Mouse (Mus musculus): ENCODE measurements around the gene Tbc1d17. TPM values are rescaled to one million over a fixed set of nuclear protein-coding genes. Genes with fewer than 3 reads are reported as not detected.

Tbc1d17 gene
- polyA plus RNA-seq, 1 experiment from 2014 or later: 32.7 TPM

GRCm38 (mm10) chr7:44809466-44809865 is 39.4 kb downstream of the Tbc1d17 start:
- Histone ChIP-seq H3K4me1 (ENCODE audit: control insufficient read depth, low read depth, low read length) (peaks cover under 1% of the 10 kb centered on the region; the same call in 1 of the 2 replicates), H3K9me3 (replicated peaks; ENCODE audit: control insufficient read depth, low read length) (no peaks in the 10 kb centered on the region), H3K4me2 (ENCODE audit: low read depth, low read length) (no peak overlapping the region), H3K36me3 (ENCODE audit: control insufficient read depth, insufficient read depth) (peaks cover 7% of the 10 kb centered on the region; the same call in 1 of the 2 replicates), H3K9ac (ENCODE audit: low read depth, low read length) (no peak overlapping the region), H3K27me3 (ENCODE audit: control insufficient read depth, insufficient read depth, low read depth, low read length) (no peaks in the 10 kb centered on the region), H3K27ac (ENCODE audit: low read length) (no peak overlapping the region), H3K4me3 (ENCODE audit: low read depth, low read length) (no peak overlapping the region)
- ATAC-seq (ENCODE audit: low read depth): no peak
- WGBS (ENCODE audit: insufficient replicate concordance): 59% methylated on average over 3 of the region's 3 CpGs

- no peak for ATAC-seq (ENCODE audit: low read depth)
Observed at GRCm38 (mm10) chr7:44808927-44809326, 40.0 kb downstream of the Tbc1d17 start.

DNA sequence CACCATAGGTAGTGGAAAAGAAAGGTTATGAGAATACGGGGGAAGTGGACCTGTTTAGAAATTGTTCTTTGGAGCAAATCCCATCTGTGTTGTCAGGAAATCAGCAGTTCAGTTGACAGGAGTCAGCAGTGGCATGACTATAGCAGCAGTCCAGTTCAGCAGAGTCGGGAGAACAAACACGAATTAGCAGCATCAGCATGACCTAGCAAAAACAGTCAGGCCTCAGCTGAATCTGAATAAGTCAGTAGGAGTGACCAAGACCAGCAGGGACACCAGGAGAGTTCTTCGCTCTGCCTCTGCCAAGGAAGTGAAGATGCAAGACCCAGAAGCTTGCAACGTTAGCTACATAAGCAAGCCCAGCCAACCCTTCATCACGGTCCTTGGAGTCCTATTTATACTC is 56.1 kb downstream of the Tbc1d17 start:
- no peak for ATAC-seq (ENCODE audit: low read depth)
- 70% methylated on average over 6 of the region's 6 CpGs for WGBS (ENCODE audit: insufficient replicate concordance)

More at GRCm38 (mm10) chr7:44808927-44809326, 40.0 kb downstream of the Tbc1d17 start:
- Histone ChIP-seq H3K27me3 (ENCODE audit: control insufficient read depth, insufficient read depth, low read depth, low read length) (no peaks in the 10 kb centered on the region), H3K9me3 (replicated peaks; ENCODE audit: control insufficient read depth, low read length) (no peaks in the 10 kb centered on the region), H3K4me3 (ENCODE audit: low read depth, low read length) (no peak overlapping the region), H3K27ac (ENCODE audit: low read length) (no peak overlapping the region), H3K4me2 (ENCODE audit: low read depth, low read length) (no peak overlapping the region), H3K4me1 (ENCODE audit: control insufficient read depth, low read depth, low read length) (no peaks in the 10 kb centered on the region; the same call in 1 of the 2 replicates), H3K36me3 (ENCODE audit: control insufficient read depth, insufficient read depth) (peaks cover 7% of the 10 kb centered on the region; the same call in 1 of the 2 replicates), H3K9ac (ENCODE audit: low read depth, low read length) (no peak overlapping the region)
- WGBS (ENCODE audit: insufficient replicate concordance): 46% methylated on average over 2 of the region's 2 CpGs

DNA sequence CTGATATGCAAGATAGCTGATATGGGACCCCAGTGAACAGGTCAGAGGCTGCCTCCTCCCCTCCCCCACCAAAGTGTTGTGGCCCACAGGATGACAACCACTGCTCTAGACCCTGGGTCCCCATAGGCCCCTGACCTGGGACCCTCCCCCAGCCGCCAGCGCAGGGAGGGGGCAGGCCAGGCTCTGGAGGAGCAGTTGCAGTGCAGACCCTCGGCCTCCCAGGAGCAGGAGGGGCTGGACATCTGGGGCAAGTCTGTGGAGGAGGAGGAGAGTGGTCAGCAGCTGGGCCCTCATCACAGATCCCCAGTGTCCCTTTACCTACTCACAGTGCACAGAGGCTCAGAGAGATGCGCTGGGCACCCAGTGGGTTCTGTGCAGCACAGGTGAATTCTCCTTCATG is 58.8 kb downstream of the Tbc1d17 start:
- no peak for ATAC-seq (ENCODE audit: low read depth)
- H3K27me3 ChIP-seq (ENCODE audit: control insufficient read depth, insufficient read depth, low read depth, low read length): no peaks in the 10 kb centered on the region; the same call in 1 of the 2 replicates
- H3K4me1 ChIP-seq (ENCODE audit: control insufficient read depth, low read depth, low read length): no peaks in the 10 kb centered on the region

More for the DNA sequence above, 56.1 kb downstream of the Tbc1d17 start:
- Histone ChIP-seq H3K27me3 (ENCODE audit: control insufficient read depth, insufficient read depth, low read depth, low read length) (no peaks in the 10 kb centered on the region; the same call in 1 of the 2 replicates), H3K4me1 (ENCODE audit: control insufficient read depth, low read depth, low read length) (no peaks in the 10 kb centered on the region), H3K4me2 (ENCODE audit: low read depth, low read length) (no peak overlapping the region), H3K27ac (ENCODE audit: low read length) (no peak overlapping the region), H3K36me3 (ENCODE audit: control insufficient read depth, insufficient read depth) (no peaks in the 10 kb centered on the region), H3K9ac (ENCODE audit: low read depth, low read length) (no peak overlapping the region), H3K4me3 (ENCODE audit: low read depth, low read length) (no peak overlapping the region), H3K9me3 (replicated peaks; ENCODE audit: control insufficient read depth, low read length) (no peaks in the 10 kb centered on the region)

DNA sequence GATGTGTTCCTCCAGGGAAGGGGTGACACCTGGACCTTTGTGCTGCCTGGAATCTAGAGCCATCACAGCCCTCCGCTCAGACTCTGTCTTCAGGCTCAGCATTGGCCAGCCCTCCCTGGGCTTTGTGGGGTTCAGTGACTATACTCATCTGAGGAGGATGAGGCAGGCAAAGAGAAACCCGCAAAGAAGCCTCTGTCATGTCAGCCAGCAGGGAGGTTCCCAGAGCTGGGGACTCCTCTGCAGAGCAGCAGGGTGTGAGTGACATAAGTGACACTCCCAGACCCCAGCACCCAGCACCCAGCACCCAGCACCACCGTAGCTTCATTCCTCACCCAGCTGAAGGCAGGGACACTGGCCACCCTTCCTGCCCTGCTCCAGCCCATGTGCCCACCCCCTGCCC is 59.3 kb downstream of the Tbc1d17 start:
- no peaks in the 10 kb centered on the region for H3K4me1 ChIP-seq (ENCODE audit: control insufficient read depth, low read depth, low read length)
- H3K9me3 ChIP-seq (replicated peaks; ENCODE audit: control insufficient read depth, low read length): no peaks in the 10 kb centered on the region
- no peak for ATAC-seq (ENCODE audit: low read depth)
- no peak overlapping the region for H3K27ac ChIP-seq (ENCODE audit: low read length)
- no peak overlapping the region for H3K9ac ChIP-seq (ENCODE audit: low read depth, low read length)
- no peaks in the 10 kb centered on the region; the same call in 1 of the 2 replicates for H3K27me3 ChIP-seq (ENCODE audit: control insufficient read depth, insufficient read depth, low read depth, low read length)
- 61% methylated on average over 3 of the region's 3 CpGs for WGBS (ENCODE audit: insufficient replicate concordance)
- no peak overlapping the region for H3K4me3 ChIP-seq (ENCODE audit: low read depth, low read length)
- H3K4me2 ChIP-seq (ENCODE audit: low read depth, low read length): no peak overlapping the region
- no peaks in the 10 kb centered on the region for H3K36me3 ChIP-seq (ENCODE audit: control insufficient read depth, insufficient read depth)

More for the DNA sequence above, 58.8 kb downstream of the Tbc1d17 start:
- no peak overlapping the region for H3K27ac ChIP-seq (ENCODE audit: low read length)
- H3K9ac ChIP-seq (ENCODE audit: low read depth, low read length): no peak overlapping the region
- WGBS (ENCODE audit: insufficient replicate concordance): 69% methylated on average over 4 of the region's 4 CpGs
- H3K4me2 ChIP-seq (ENCODE audit: low read depth, low read length): no peak overlapping the region
- H3K4me3 ChIP-seq (ENCODE audit: low read depth, low read length): no peak overlapping the region
- no peaks in the 10 kb centered on the region for H3K36me3 ChIP-seq (ENCODE audit: control insufficient read depth, insufficient read depth)
- no peaks in the 10 kb centered on the region for H3K9me3 ChIP-seq (replicated peaks; ENCODE audit: control insufficient read depth, low read length)

MicroRNA genes within 50 kb of the gene (microRNA counts, 519-probe panel; counts per million panel counts)
- 60.7 counts per million for microRNA mmu-miR-707

Small RNA genes lying within 50 kb of the gene (microRNA-seq; reads per million reads assigned to microRNA genes)
- gene Mir707: not detected

Other genes starting within 250 kb of the Tbc1d17 start
- gene Myh14, start 178.2 kb downstream of the Tbc1d17 start, polyA plus RNA-seq (2015; fragmentation: Nextera tagmentation; extraction: Ambion mirVana): 0.25 and 0.77 TPM in 2 replicates
- not detected in 2 replicates for gene Izumo2, start 140.3 kb downstream of the Tbc1d17 start, polyA plus RNA-seq (2015; fragmentation: Nextera tagmentation; extraction: Ambion mirVana)
- 25.8 and 29.2 TPM in 2 replicates for gene Vrk3, start 100.7 kb downstream of the Tbc1d17 start, polyA plus RNA-seq (2015; fragmentation: Nextera tagmentation; extraction: Ambion mirVana)
- 1.1 and 1.2 TPM in 2 replicates for gene Zfp473, start 98.0 kb downstream of the Tbc1d17 start, polyA plus RNA-seq (2015; fragmentation: Nextera tagmentation; extraction: Ambion mirVana)
- gene Nup62, start 33.0 kb downstream of the Tbc1d17 start, polyA plus RNA-seq (2015; fragmentation: Nextera tagmentation; extraction: Ambion mirVana): 43.4 and 44.7 TPM in 2 replicates
- 0.34 and 0.76 TPM in 2 replicates for gene Il4i1, start 32.7 kb downstream of the Tbc1d17 start, polyA plus RNA-seq (2015; fragmentation: Nextera tagmentation; extraction: Ambion mirVana)
- 7.3 and 9.7 TPM in 2 replicates for gene Atf5, start 32.4 kb downstream of the Tbc1d17 start, polyA plus RNA-seq (2015; fragmentation: Nextera tagmentation; extraction: Ambion mirVana)
- gene Akt1s1, start 88 bp downstream of the Tbc1d17 start, polyA plus RNA-seq (2015; fragmentation: Nextera tagmentation; extraction: Ambion mirVana): 25.6 and 29.1 TPM in 2 replicates
- gene Pnkp, start 8.1 kb upstream of the Tbc1d17 start, polyA plus RNA-seq (2015; fragmentation: Nextera tagmentation; extraction: Ambion mirVana): 23.4 and 24.3 TPM in 2 replicates
- 34.8 and 43.4 TPM in 2 replicates for gene Ptov1, start 20.7 kb upstream of the Tbc1d17 start, polyA plus RNA-seq (2015; fragmentation: Nextera tagmentation; extraction: Ambion mirVana)
- gene Med25, start 43.6 kb upstream of the Tbc1d17 start, polyA plus RNA-seq (2015; fragmentation: Nextera tagmentation; extraction: Ambion mirVana): 44.7 and 53.0 TPM in 2 replicates
- 5.9 and 6.6 TPM in 2 replicates for gene Fuz, start 47.0 kb upstream of the Tbc1d17 start, polyA plus RNA-seq (2015; fragmentation: Nextera tagmentation; extraction: Ambion mirVana)
- gene Ap2a1, start 80.4 kb upstream of the Tbc1d17 start, polyA plus RNA-seq (2015; fragmentation: Nextera tagmentation; extraction: Ambion mirVana): 63.3 and 63.7 TPM in 2 replicates
- gene Tsks, start 94.1 kb upstream of the Tbc1d17 start, polyA plus RNA-seq (2015; fragmentation: Nextera tagmentation; extraction: Ambion mirVana): 0.12 TPM in 1 of 2 replicates, not detected in the other
- 1.8 and 2.1 TPM in 2 replicates for gene Cpt1c, start 125.8 kb upstream of the Tbc1d17 start, polyA plus RNA-seq (2015; fragmentation: Nextera tagmentation; extraction: Ambion mirVana)
- gene Prmt1, start 137.5 kb upstream of the Tbc1d17 start, polyA plus RNA-seq (2015; fragmentation: Nextera tagmentation; extraction: Ambion mirVana): 95.6 and 98.6 TPM in 2 replicates
- gene Irf3, start 148.6 kb upstream of the Tbc1d17 start, polyA plus RNA-seq (2015; fragmentation: Nextera tagmentation; extraction: Ambion mirVana): 39.8 and 43.2 TPM in 2 replicates
- gene Bcl2l12, start 149.6 kb upstream of the Tbc1d17 start, polyA plus RNA-seq (2015; fragmentation: Nextera tagmentation; extraction: Ambion mirVana): 11.0 and 12.2 TPM in 2 replicates
- 9.8 and 9.9 TPM in 2 replicates for gene Scaf1, start 167.3 kb upstream of the Tbc1d17 start, polyA plus RNA-seq (2015; fragmentation: Nextera tagmentation; extraction: Ambion mirVana)
- 20.9 and 23.2 TPM in 2 replicates for gene Rras, start 168.9 kb upstream of the Tbc1d17 start, polyA plus RNA-seq (2015; fragmentation: Nextera tagmentation; extraction: Ambion mirVana)
- gene Prr12, start 203.8 kb upstream of the Tbc1d17 start, polyA plus RNA-seq (2015; fragmentation: Nextera tagmentation; extraction: Ambion mirVana): 1.9 and 2.0 TPM in 2 replicates
- gene Nosip, start 213.3 kb upstream of the Tbc1d17 start, polyA plus RNA-seq (2015; fragmentation: Nextera tagmentation; extraction: Ambion mirVana): 23.4 and 23.8 TPM in 2 replicates
- gene Prrg2, start 213.6 kb upstream of the Tbc1d17 start, polyA plus RNA-seq (2015; fragmentation: Nextera tagmentation; extraction: Ambion mirVana): 9.7 and 10.5 TPM in 2 replicates
- gene Rcn3, start 243.1 kb upstream of the Tbc1d17 start, polyA plus RNA-seq (2015; fragmentation: Nextera tagmentation; extraction: Ambion mirVana): 20.1 and 22.7 TPM in 2 replicates

Measured in liver, embryonic 16.5 days (tissue).